Mouse (Mus musculus): ENCODE data around the gene Tmem234. TPM values are rescaled to one million over a fixed set of nuclear protein-coding genes. Genes with fewer than 3 reads are reported as not detected.

Tmem234 gene
- polyA plus RNA-seq, 1 experiment from 2014 or later, result 181 TPM

DNA sequence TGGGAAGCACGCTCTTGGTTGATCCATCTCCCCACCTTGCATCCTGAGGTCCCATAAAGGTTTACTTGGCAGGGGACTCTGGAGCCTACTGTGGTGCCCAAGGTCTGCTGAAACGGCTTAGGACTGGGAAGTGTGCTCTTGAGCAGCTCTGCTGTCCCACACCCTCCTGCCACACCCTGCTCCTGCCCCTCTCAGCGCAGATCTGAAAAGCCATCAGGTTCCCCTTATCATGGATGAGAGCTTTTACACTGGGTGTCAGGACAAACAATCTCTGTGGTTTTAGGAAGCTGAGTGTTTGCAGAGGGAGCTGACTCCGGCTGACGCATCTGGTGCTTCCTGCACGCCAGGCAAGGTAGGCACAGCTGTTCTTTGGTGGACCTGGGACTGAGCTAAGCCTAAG, 33.4 kb downstream of the Tmem234 start:
- no peak overlapping the region for H3K9ac ChIP-seq (replicated peaks; ENCODE audit: low read length)
- H3K9me3 ChIP-seq (ENCODE audit: control insufficient read depth, low read length), result no peaks in the 10 kb centered on the region
- H3K36me3 ChIP-seq (ENCODE audit: control insufficient read depth, insufficient read depth, low read length), result peaks cover 95% of the 10 kb centered on the region
- ATAC-seq (ENCODE audit: low FRiP score, low TSS enrichment), result no peak
- H3K27ac ChIP-seq (replicated peaks; ENCODE audit: low read depth, low read length), result no peak overlapping the region
- no peak overlapping the region for H3K4me2 ChIP-seq (ENCODE audit: low read length)
- H3K4me1 ChIP-seq (ENCODE audit: control insufficient read depth, insufficient read depth, low read length), result peaks cover 6% of the 10 kb centered on the region
- H3K4me3 ChIP-seq (replicated peaks; ENCODE audit: low read depth, low read length), result no peak overlapping the region
- WGBS, result 95% methylated on average over 6 of the region's 6 CpGs
- DNase-seq, result no peak
- H3K27me3 ChIP-seq (ENCODE audit: control insufficient read depth, insufficient read depth, low read length), result no peaks in the 10 kb centered on the region

DNA sequence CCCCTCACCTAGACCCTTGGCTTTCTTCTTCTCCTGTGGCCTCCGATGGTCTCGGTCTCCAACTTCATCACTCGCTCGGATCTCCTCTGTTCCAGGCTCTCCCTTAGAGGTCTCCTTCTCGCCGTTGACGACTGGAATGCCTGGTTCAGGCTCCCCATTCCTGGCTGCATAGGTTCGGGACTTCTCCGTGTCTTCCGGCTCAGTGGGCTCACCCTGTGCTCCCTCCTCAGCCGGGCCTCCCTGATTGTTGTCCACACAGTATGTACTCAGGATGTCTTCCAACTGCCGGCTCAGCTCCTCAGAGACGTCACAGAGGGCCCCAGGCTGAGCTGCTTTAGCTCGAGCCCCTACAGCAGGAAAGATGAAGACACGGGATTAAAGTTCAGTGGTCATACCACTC, 38.8 kb downstream of the Tmem234 start:
- Histone ChIP-seq H3K9ac (replicated peaks; ENCODE audit: low read length) (0 out of 2 replicates have a peak overlapping the region, but pooled peaks have one; percentile 1), H3K9me3 (ENCODE audit: control insufficient read depth, low read length) (no peaks in the 10 kb centered on the region), H3K4me1 (ENCODE audit: control insufficient read depth, insufficient read depth, low read length) (peaks cover 18% of the 10 kb centered on the region), H3K4me2 (ENCODE audit: low read length) (peak overlapping the region; percentile 90), H3K36me3 (ENCODE audit: control insufficient read depth, insufficient read depth, low read length) (peaks cover 48% of the 10 kb centered on the region), H3K27me3 (ENCODE audit: control insufficient read depth, insufficient read depth, low read length) (no peaks in the 10 kb centered on the region), H3K4me3 (replicated peaks; ENCODE audit: low read depth, low read length) (peak overlapping the region; percentile 59; the same call in 1 of the 2 replicates), H3K27ac (replicated peaks; ENCODE audit: low read depth, low read length) (no peak overlapping the region)
- DNase-seq, result no peak
- WGBS, result 87% methylated on average over 15 of the region's 15 CpGs
- no peak for ATAC-seq (ENCODE audit: low FRiP score, low TSS enrichment)

DNA sequence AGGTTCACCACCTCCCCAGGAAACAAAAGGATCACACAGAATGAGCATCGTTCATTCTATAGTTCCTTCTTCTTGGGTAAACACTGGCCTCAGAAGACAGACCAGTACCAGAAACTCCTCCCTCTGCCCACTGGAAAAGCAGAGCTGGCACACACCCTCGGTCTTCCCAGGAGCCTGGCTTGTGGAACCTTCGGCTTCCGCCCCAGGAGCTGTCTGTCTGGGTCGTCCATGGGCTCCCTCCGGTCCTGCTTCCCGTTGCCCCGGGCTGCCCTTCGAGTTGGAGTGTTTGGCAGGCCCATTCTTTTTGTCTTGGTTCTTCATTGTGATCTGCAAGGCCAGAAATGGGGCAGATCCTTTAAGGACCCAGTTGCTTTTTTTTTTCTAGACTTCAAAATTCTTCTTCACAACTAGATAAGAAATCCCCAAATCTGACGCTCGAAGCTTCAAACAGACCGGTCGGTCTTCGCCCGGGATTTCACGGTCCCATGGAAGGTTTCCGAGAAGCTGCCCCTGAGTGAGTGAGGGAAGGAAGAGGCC, 39.7 kb downstream of the Tmem234 start:
- 5% methylated on average over 17 of the region's 17 CpGs for WGBS

DNA sequence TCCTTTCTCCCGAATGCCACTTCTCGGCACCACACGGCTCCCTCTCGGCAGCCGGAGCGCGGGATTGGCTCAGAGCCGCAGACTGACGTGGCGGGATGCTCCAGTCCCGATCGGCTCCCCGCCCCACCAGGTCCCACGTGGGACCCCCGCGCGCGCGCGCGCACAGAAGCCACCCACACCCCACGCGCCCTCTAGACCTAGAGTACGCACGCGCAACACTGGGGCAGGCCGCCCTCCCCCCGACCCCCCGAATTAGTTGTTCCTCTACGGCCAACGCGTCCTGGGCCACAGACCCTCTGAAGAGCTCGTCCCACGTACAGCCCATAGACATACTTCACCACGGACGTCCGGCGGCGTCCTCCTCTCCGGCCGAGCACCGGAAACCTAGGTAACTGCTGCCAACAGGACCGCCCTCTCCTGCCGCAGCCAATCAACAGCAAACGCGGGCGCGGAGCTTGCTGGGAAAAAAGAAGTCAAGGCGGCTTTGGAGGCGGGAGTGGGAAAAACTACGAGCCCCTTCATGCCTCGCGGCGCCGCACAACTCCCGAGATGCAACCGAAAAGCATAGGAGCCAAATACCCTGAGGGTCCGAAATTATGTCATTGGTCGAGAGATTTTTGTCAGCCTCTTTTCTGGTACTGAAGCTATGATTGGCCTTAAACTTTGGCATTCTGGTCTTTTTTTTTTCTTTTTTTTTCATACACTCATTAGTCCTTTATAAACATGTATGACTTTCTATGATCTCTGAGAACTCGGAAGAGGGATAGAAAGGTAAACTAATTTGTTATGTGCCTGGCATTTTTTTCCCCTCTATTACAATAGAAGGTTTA, 40.4 kb downstream of the Tmem234 start, which contains the start of gene Txlna:
Gene Txlna, minus strand, starts transcription at position 428 of the 830 bp plus-strand sequence.
- peak within 1 kb of the TSS; percentile 69 for H3K9ac ChIP-seq (replicated peaks; ENCODE audit: low read length)
- H3K4me2 ChIP-seq (ENCODE audit: low read length), result peak within 1 kb of the TSS; percentile 90
- H3K27ac ChIP-seq (replicated peaks; ENCODE audit: low read depth, low read length), result peak within 1 kb of the TSS; percentile 92
- peak; percentile 97 for ATAC-seq (ENCODE audit: low FRiP score, low TSS enrichment)
- WGBS, result under 1% methylated on average over 60 of the region's 60 CpGs
- H3K4me1 ChIP-seq (ENCODE audit: control insufficient read depth, insufficient read depth, low read length), result peaks cover 18% of the 10 kb centered on the region
- H3K4me3 ChIP-seq (replicated peaks; ENCODE audit: low read depth, low read length), result peak within 1 kb of the TSS; percentile 59
- H3K36me3 ChIP-seq (ENCODE audit: control insufficient read depth, insufficient read depth, low read length), result peaks cover 49% of the 10 kb centered on the region
- H3K9me3 ChIP-seq (ENCODE audit: control insufficient read depth, low read length), result no peaks in the 10 kb centered on the region
- peak; percentile 99 for DNase-seq
- H3K27me3 ChIP-seq (ENCODE audit: control insufficient read depth, insufficient read depth, low read length), result no peaks in the 10 kb centered on the region

More for the DNA sequence above, 39.7 kb downstream of the Tmem234 start:
- Histone ChIP-seq H3K4me3 (replicated peaks; ENCODE audit: low read depth, low read length) (peak overlapping the region; percentile 59), H3K9me3 (ENCODE audit: control insufficient read depth, low read length) (no peaks in the 10 kb centered on the region), H3K9ac (replicated peaks; ENCODE audit: low read length) (peak overlapping the region; percentile 69), H3K36me3 (ENCODE audit: control insufficient read depth, insufficient read depth, low read length) (peaks cover 47% of the 10 kb centered on the region), H3K27me3 (ENCODE audit: control insufficient read depth, insufficient read depth, low read length) (no peaks in the 10 kb centered on the region), H3K4me2 (ENCODE audit: low read length) (peak overlapping the region; percentile 90), H3K4me1 (ENCODE audit: control insufficient read depth, insufficient read depth, low read length) (peaks cover 18% of the 10 kb centered on the region), H3K27ac (replicated peaks; ENCODE audit: low read depth, low read length) (peak overlapping the region; percentile 92)
- no peak for DNase-seq
- ATAC-seq (ENCODE audit: low FRiP score, low TSS enrichment), result no peak

DNA sequence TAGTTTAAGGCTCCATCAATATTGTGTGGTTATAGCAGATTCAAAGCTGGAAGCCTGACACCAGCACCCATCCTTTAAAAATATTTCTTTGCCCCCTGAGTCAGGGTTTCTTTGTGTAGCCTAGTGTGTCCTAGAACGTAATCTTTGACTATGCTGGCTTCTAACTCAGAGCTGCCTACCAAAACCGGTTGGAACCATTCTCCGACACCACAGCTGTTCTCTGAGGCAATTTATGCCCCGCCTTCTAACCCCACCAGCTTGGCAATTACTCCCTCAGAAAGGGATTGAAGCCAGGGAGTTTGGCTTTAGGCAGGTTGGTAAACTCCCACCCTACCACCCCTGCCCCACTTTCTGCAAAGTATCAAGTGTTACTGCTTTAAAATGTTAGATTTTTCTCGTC, 41.3 kb downstream of the Tmem234 start:
- peak overlapping the region; percentile 90 for H3K4me2 ChIP-seq (ENCODE audit: low read length)
- 59% methylated on average over 5 of the region's 5 CpGs for WGBS
- H3K4me1 ChIP-seq (ENCODE audit: control insufficient read depth, insufficient read depth, low read length), result peaks cover 18% of the 10 kb centered on the region
- peaks cover 49% of the 10 kb centered on the region for H3K36me3 ChIP-seq (ENCODE audit: control insufficient read depth, insufficient read depth, low read length)
- ATAC-seq (ENCODE audit: low FRiP score, low TSS enrichment), result no peak
- no peak overlapping the region for H3K4me3 ChIP-seq (replicated peaks; ENCODE audit: low read depth, low read length)
- no peak overlapping the region for H3K9ac ChIP-seq (replicated peaks; ENCODE audit: low read length)
- no peak for DNase-seq
- no peaks in the 10 kb centered on the region for H3K27me3 ChIP-seq (ENCODE audit: control insufficient read depth, insufficient read depth, low read length)
- no peaks in the 10 kb centered on the region for H3K9me3 ChIP-seq (ENCODE audit: control insufficient read depth, low read length)
- no peak overlapping the region for H3K27ac ChIP-seq (replicated peaks; ENCODE audit: low read depth, low read length)

DNA sequence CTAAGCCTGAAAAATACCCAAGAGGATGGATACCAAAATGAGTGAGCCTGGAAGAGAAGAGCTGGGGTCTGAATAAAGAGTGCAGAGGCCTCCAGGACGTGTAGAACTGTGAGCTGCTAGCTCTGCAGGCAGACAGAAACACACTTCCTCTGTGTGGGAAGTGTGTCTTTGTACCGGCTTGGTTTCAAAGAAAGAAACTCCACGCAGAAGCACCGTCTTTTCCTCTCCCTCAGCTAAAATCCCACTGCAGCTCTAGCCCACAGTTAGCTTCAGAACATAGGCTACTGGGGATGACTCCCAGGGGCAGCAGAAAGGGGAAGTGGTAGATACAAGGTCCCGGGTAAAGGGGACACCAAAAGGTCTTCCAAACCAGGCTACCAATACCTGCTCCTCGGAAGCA, 44.7 kb downstream of the Tmem234 start:
- H3K27me3 ChIP-seq (ENCODE audit: control insufficient read depth, insufficient read depth, low read length), result no peaks in the 10 kb centered on the region
- 0 out of 2 replicates have a peak, but pooled peaks cover 2% of the 10 kb centered on the region for H3K4me1 ChIP-seq (ENCODE audit: control insufficient read depth, insufficient read depth, low read length)
- no peak for DNase-seq
- H3K4me2 ChIP-seq (ENCODE audit: low read length), result no peak overlapping the region
- no peak overlapping the region for H3K4me3 ChIP-seq (replicated peaks; ENCODE audit: low read depth, low read length)
- no peaks in the 10 kb centered on the region for H3K9me3 ChIP-seq (ENCODE audit: control insufficient read depth, low read length)
- peaks cover 59% of the 10 kb centered on the region for H3K36me3 ChIP-seq (ENCODE audit: control insufficient read depth, insufficient read depth, low read length)
- H3K27ac ChIP-seq (replicated peaks; ENCODE audit: low read depth, low read length), result no peak overlapping the region
- no peak for ATAC-seq (ENCODE audit: low FRiP score, low TSS enrichment)
- WGBS, result 93% methylated on average over 6 of the region's 6 CpGs
- H3K9ac ChIP-seq (replicated peaks; ENCODE audit: low read length), result no peak overlapping the region

DNA sequence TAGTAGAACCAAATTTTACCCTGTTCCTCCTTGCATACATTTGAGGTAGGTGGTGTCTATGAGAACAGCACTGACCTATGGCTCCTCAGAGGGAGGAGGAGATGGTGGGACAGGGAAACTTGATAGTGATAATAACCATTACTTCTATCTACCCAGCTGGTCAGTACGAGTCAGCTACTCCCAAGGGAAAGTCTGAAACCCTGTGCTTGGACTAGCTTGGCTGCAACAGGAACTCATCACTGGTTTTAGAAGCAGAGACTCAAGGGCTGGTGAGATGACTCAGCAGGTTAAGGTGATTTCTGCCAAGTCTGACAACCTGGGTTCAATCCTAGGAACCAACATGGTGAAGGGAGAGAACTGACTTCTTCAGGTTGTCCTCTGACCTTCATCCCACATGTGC, 48.2 kb downstream of the Tmem234 start:
- H3K9me3 ChIP-seq (ENCODE audit: control insufficient read depth, low read length), result no peaks in the 10 kb centered on the region
- ATAC-seq (ENCODE audit: low FRiP score, low TSS enrichment), result no peak
- peaks cover 88% of the 10 kb centered on the region for H3K36me3 ChIP-seq (ENCODE audit: control insufficient read depth, insufficient read depth, low read length)

DNA sequence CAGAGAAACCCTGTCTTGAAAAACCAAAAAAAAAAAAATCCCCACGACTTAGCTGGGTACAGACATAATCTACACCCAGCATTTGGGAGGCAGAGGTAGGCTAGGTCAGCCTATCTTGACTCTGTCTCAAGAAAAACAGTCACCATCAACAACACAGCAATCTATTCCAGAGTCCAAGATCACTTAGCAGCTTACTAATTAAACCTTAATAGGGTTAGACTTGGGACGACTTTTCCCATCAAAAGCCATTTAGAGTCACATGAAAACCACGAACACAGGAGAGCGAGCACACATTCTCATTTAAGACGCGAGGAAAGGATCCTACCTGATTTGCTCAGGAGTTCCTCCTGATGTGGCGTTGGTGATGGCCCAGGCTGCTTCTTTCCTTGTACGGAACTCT, 49.9 kb downstream of the Tmem234 start:
- H3K36me3 ChIP-seq (ENCODE audit: control insufficient read depth, insufficient read depth, low read length), result peaks cover 94% of the 10 kb centered on the region

More for the DNA sequence above, 48.2 kb downstream of the Tmem234 start:
- Histone ChIP-seq H3K4me3 (replicated peaks; ENCODE audit: low read depth, low read length) (no peak overlapping the region), H3K27ac (replicated peaks; ENCODE audit: low read depth, low read length) (no peak overlapping the region), H3K4me2 (ENCODE audit: low read length) (no peak overlapping the region), H3K4me1 (ENCODE audit: control insufficient read depth, insufficient read depth, low read length) (no peaks in the 10 kb centered on the region), H3K9ac (replicated peaks; ENCODE audit: low read length) (no peak overlapping the region), H3K27me3 (ENCODE audit: control insufficient read depth, insufficient read depth, low read length) (no peaks in the 10 kb centered on the region)
- DNase-seq, result no peak
- WGBS, result 96% methylated on average over 1 of the region's 1 CpGs

More for the DNA sequence above, 49.9 kb downstream of the Tmem234 start:
- H3K9ac ChIP-seq (replicated peaks; ENCODE audit: low read length), result no peak overlapping the region
- no peaks in the 10 kb centered on the region for H3K4me1 ChIP-seq (ENCODE audit: control insufficient read depth, insufficient read depth, low read length)
- H3K27me3 ChIP-seq (ENCODE audit: control insufficient read depth, insufficient read depth, low read length), result no peaks in the 10 kb centered on the region
- no peak overlapping the region for H3K27ac ChIP-seq (replicated peaks; ENCODE audit: low read depth, low read length)
- ATAC-seq (ENCODE audit: low FRiP score, low TSS enrichment), result no peak
- 95% methylated on average over 8 of the region's 8 CpGs for WGBS
- no peak overlapping the region for H3K4me2 ChIP-seq (ENCODE audit: low read length)
- no peak for DNase-seq
- no peak overlapping the region for H3K4me3 ChIP-seq (replicated peaks; ENCODE audit: low read depth, low read length)
- no peaks in the 10 kb centered on the region for H3K9me3 ChIP-seq (ENCODE audit: control insufficient read depth, low read length)

Measured in midbrain, embryonic 14.5 days (tissue).